Mouse (Mus musculus): Measurements from ENCODE around the gene Rab3d. TPM values are rescaled to one million over a fixed set of nuclear protein-coding genes. Genes with fewer than 3 reads are reported as not detected.
A peak's percentile ranks its signal among the peaks of the same experiment; 100 is the strongest.

Rab3d gene
- polyA plus RNA-seq, 1 experiment from 2014 or later: 6.2 TPM

GRCm38 (mm10) chr9:21923036-21923435, 5.0 kb upstream of the Rab3d start:
- 80% methylated on average over 4 of the region's 4 CpGs for WGBS
- Histone ChIP-seq H3K4me1 (peaks cover 21% of the 10 kb centered on the region), H3K27ac (peak overlapping the region; percentile 18; the same call in 1 of the 2 replicates)

GRCm38 (mm10) chr9:21918692-21919384, 846 bp upstream of the Rab3d start:
- H3K27ac ChIP-seq: no peak overlapping the region

More at GRCm38 (mm10) chr9:21923036-21923435, 5.0 kb upstream of the Rab3d start:
- H3K4me3 ChIP-seq: no peak overlapping the region
- H3K36me3 ChIP-seq: peaks cover 6% of the 10 kb centered on the region
- no peaks in the 10 kb centered on the region for H3K27me3 ChIP-seq (ENCODE audit: insufficient read depth, poor library complexity, severe bottlenecking)
- no peak for DNase-seq (ENCODE audit: low spot score)
- no peaks in the 10 kb centered on the region for H3K9me3 ChIP-seq

GRCm38 (mm10) chr9:21917493-21918034, 428 bp downstream of the Rab3d start:
- no peak for DNase-seq (ENCODE audit: low spot score)
- WGBS: 2% methylated on average over 35 of the region's 35 CpGs
- H3K9me3 ChIP-seq: no peaks in the 10 kb centered on the region
- H3K4me3 ChIP-seq: peak overlapping the region; percentile 84
- peaks cover 37% of the 10 kb centered on the region for H3K27me3 ChIP-seq (ENCODE audit: insufficient read depth, poor library complexity, severe bottlenecking)
- H3K4me1 ChIP-seq: peaks cover 9% of the 10 kb centered on the region
- peak overlapping the region; percentile 80 for H3K27ac ChIP-seq
- no peaks in the 10 kb centered on the region; the same call in 1 of the 2 replicates for H3K36me3 ChIP-seq

More at GRCm38 (mm10) chr9:21918692-21919384, 846 bp upstream of the Rab3d start:
- H3K27me3 ChIP-seq (ENCODE audit: insufficient read depth, poor library complexity, severe bottlenecking): peaks cover 37% of the 10 kb centered on the region
- H3K4me3 ChIP-seq: peak overlapping the region; percentile 84
- H3K36me3 ChIP-seq: no peaks in the 10 kb centered on the region; the same call in none of the 2 replicates
- no peaks in the 10 kb centered on the region for H3K9me3 ChIP-seq
- no peak for DNase-seq (ENCODE audit: low spot score)
- 23% methylated on average over 5 of the region's 5 CpGs for WGBS
- peaks cover 12% of the 10 kb centered on the region for H3K4me1 ChIP-seq

GRCm38 (mm10) chr9:21916851-21917492, 1.0 kb downstream of the Rab3d start:
- DNase-seq (ENCODE audit: low spot score): no peak
- 67% methylated on average over 3 of the region's 3 CpGs for WGBS
- no peaks in the 10 kb centered on the region; the same call in 1 of the 2 replicates for H3K36me3 ChIP-seq
- no peaks in the 10 kb centered on the region for H3K9me3 ChIP-seq
- H3K4me3 ChIP-seq: peak overlapping the region; percentile 84
- no peak overlapping the region; the same call in 1 of the 2 replicates for H3K27ac ChIP-seq
- peaks cover 9% of the 10 kb centered on the region for H3K4me1 ChIP-seq
- H3K27me3 ChIP-seq (ENCODE audit: insufficient read depth, poor library complexity, severe bottlenecking): peaks cover 37% of the 10 kb centered on the region

GRCm38 (mm10) chr9:21909474-21910223, 8.3 kb downstream of the Rab3d start:
- DNase-seq (ENCODE audit: low spot score): no peak
- H3K27ac ChIP-seq: no peak overlapping the region
- peaks cover 15% of the 10 kb centered on the region; the same call in 1 of the 2 replicates for H3K27me3 ChIP-seq (ENCODE audit: insufficient read depth, poor library complexity, severe bottlenecking)
- H3K36me3 ChIP-seq: no peaks in the 10 kb centered on the region
- H3K4me3 ChIP-seq: no peak overlapping the region
- 75% methylated on average over 10 of the region's 10 CpGs for WGBS
- no peaks in the 10 kb centered on the region for H3K4me1 ChIP-seq
- no peaks in the 10 kb centered on the region for H3K9me3 ChIP-seq

GRCm38 (mm10) chr9:21908216-21908615, 9.8 kb downstream of the Rab3d start:
- Histone ChIP-seq H3K27me3 (ENCODE audit: insufficient read depth, poor library complexity, severe bottlenecking) (peaks cover 14% of the 10 kb centered on the region; the same call in 1 of the 2 replicates), H3K9me3 (no peaks in the 10 kb centered on the region), H3K4me3 (no peak overlapping the region), H3K36me3 (no peaks in the 10 kb centered on the region), H3K27ac (no peak overlapping the region), H3K4me1 (no peaks in the 10 kb centered on the region)
- DNase-seq (ENCODE audit: low spot score): no peak
- 68% methylated on average over 11 of the region's 11 CpGs for WGBS

GRCm38 (mm10) chr9:21904031-21904430, 14.0 kb downstream of the Rab3d start:
- Histone ChIP-seq H3K4me1 (no peaks in the 10 kb centered on the region), H3K9me3 (no peaks in the 10 kb centered on the region), H3K27me3 (ENCODE audit: insufficient read depth, poor library complexity, severe bottlenecking) (peaks cover 17% of the 10 kb centered on the region), H3K4me3 (no peak overlapping the region), H3K36me3 (no peaks in the 10 kb centered on the region), H3K27ac (no peak overlapping the region)
- WGBS: 85% methylated on average over 4 of the region's 4 CpGs
- no peak for DNase-seq (ENCODE audit: low spot score)

GRCm38 (mm10) chr9:21901223-21901820, 16.7 kb downstream of the Rab3d start:
- Histone ChIP-seq H3K9me3 (no peaks in the 10 kb centered on the region), H3K27me3 (ENCODE audit: insufficient read depth, poor library complexity, severe bottlenecking) (peaks cover 30% of the 10 kb centered on the region), H3K4me3 (peak overlapping the region; percentile 53), H3K36me3 (no peaks in the 10 kb centered on the region), H3K4me1 (no peaks in the 10 kb centered on the region), H3K27ac (peak overlapping the region; percentile 54)
- DNase-seq (ENCODE audit: low spot score): peak; percentile 81
- WGBS: 16% methylated on average over 10 of the region's 10 CpGs

GRCm38 (mm10) chr9:21889229-21889628, 28.8 kb downstream of the Rab3d start:
- Histone ChIP-seq H3K9me3 (0 out of 2 replicates have a peak, but pooled peaks cover 2% of the 10 kb centered on the region), H3K36me3 (no peaks in the 10 kb centered on the region), H3K27me3 (ENCODE audit: insufficient read depth, poor library complexity, severe bottlenecking) (peaks cover 5% of the 10 kb centered on the region; the same call in 1 of the 2 replicates), H3K4me3 (no peak overlapping the region), H3K4me1 (no peaks in the 10 kb centered on the region), H3K27ac (no peak overlapping the region)
- WGBS: 70% methylated on average over 3 of the region's 3 CpGs
- DNase-seq (ENCODE audit: low spot score): no peak

GRCm38 (mm10) chr9:21876601-21877000, 41.4 kb downstream of the Rab3d start:
- Histone ChIP-seq H3K27me3 (ENCODE audit: insufficient read depth, poor library complexity, severe bottlenecking) (peaks cover 7% of the 10 kb centered on the region; the same call in 1 of the 2 replicates), H3K4me3 (no peak overlapping the region), H3K9me3 (no peaks in the 10 kb centered on the region), H3K4me1 (no peaks in the 10 kb centered on the region), H3K27ac (no peak overlapping the region), H3K36me3 (no peaks in the 10 kb centered on the region)
- 60% methylated on average over 3 of the region's 3 CpGs for WGBS
- no peak for DNase-seq (ENCODE audit: low spot score)

GRCm38 (mm10) chr9:21872204-21872603, 45.8 kb downstream of the Rab3d start:
- no peak overlapping the region for H3K4me3 ChIP-seq
- DNase-seq (ENCODE audit: low spot score): no peak
- 57% methylated on average over 4 of the region's 4 CpGs for WGBS
- no peaks in the 10 kb centered on the region for H3K9me3 ChIP-seq
- peaks cover 4% of the 10 kb centered on the region; the same call in 1 of the 2 replicates for H3K4me1 ChIP-seq
- H3K36me3 ChIP-seq: no peaks in the 10 kb centered on the region
- no peak overlapping the region for H3K27ac ChIP-seq
- peaks cover 9% of the 10 kb centered on the region; the same call in 1 of the 2 replicates for H3K27me3 ChIP-seq (ENCODE audit: insufficient read depth, poor library complexity, severe bottlenecking)

GRCm38 (mm10) chr9:21870879-21871524, 47.0 kb downstream of the Rab3d start:
- H3K27ac ChIP-seq: no peak overlapping the region
- WGBS: 15% methylated on average over 20 of the region's 20 CpGs
- DNase-seq (ENCODE audit: low spot score): no peak
- no peaks in the 10 kb centered on the region for H3K36me3 ChIP-seq
- peaks cover 4% of the 10 kb centered on the region; the same call in 1 of the 2 replicates for H3K4me1 ChIP-seq
- no peaks in the 10 kb centered on the region for H3K9me3 ChIP-seq
- H3K27me3 ChIP-seq (ENCODE audit: insufficient read depth, poor library complexity, severe bottlenecking): peaks cover 9% of the 10 kb centered on the region; the same call in 1 of the 2 replicates
- H3K4me3 ChIP-seq: peak overlapping the region; percentile 35; the same call in 1 of the 2 replicates

All from heart, embryonic 10.5 days (tissue).